ENCODE assay signal across 15 mouse cellular contexts in the genomic region with DNA sequence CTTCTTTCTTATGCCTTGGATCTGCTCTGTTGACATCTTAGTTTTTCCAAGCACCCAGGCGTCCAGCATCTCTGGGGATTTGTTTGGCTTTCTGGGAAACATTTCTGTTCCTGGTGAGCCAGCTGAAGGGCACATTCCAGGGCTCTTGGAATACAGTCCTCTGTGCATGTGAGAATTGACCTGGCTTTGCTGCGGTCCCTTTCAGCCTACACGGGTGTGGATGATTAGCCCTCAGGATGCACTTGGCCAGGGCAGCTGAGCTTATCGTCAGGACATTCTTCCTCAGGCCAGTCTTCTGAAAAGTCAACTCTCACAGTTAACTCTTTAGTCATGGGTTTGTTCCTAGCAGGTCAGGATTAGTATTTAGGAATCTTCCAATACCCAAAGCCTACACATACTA.
DNase-seq lines count a peak whose midpoint lies in the region; ATAC-seq and TF ChIP-seq lines count a peak whose summit lies in the region.
"Had no signal": no experiment of that assay in that cellular context is flagged by ENCODE, and none has a peak within 500 bp of the region (broad histone marks: within the 10 kb centered on the region; RNA-seq: fewer than 3 reads in every experiment).

No protein-coding gene starts in this region.

- no peaks in the 10 kb centered on the region for H3K9me3 ChIP-seq in lung, embryonic 14.5 days (ENCODE audit: low read depth, low read length)
- H3K9me3 ChIP-seq in heart, embryonic 13.5 days = no peaks in the 10 kb centered on the region
- no peaks in the 10 kb centered on the region for H3K9me3 ChIP-seq in liver, embryonic 11.5 days (ENCODE audit: control insufficient read depth, low read length)
- no peaks in the 10 kb centered on the region for H3K9me3 ChIP-seq in midbrain, postnatal 0 days (ENCODE audit: low read length)
- H3K9me3 ChIP-seq: embryonic facial prominence, embryonic 10.5 days had no signal

- DNase-seq in lung, embryonic 14.5 days = no peak
- DNase-seq in lung, postnatal 36 days = no peak
- DNase-seq in liver, embryonic 11.5 days (ENCODE audit: low spot score) = no peak
- no peak for DNase-seq in urinary bladder, postnatal 10 days (ENCODE audit: low spot score)
- DNase-seq in midbrain, postnatal 0 days (ENCODE audit: low spot score) = no peak
- DNase-seq: cerebellum, postnatal 36 days; kidney, adult 8-10 months; kidney, postnatal 4 days; lung, adult 2 months; right cerebral cortex, postnatal 25 days had no signal

- peaks cover 13% of the 10 kb centered on the region for H3K4me1 ChIP-seq in lung, embryonic 14.5 days (ENCODE audit: insufficient read depth)
- peaks cover 96% of the 10 kb centered on the region for H3K4me1 ChIP-seq in heart, embryonic 13.5 days
- H3K4me1 ChIP-seq in liver, embryonic 11.5 days (replicated peaks; ENCODE audit: control insufficient read depth, insufficient read depth, low read length) = peaks cover 56% of the 10 kb centered on the region
- H3K4me1 ChIP-seq in midbrain, postnatal 0 days (ENCODE audit: insufficient read depth, low read length) = no peaks in the 10 kb centered on the region

- no peak overlapping the region for H3K9ac ChIP-seq in lung, embryonic 14.5 days
- H3K9ac ChIP-seq in heart, embryonic 13.5 days = peak overlapping the region; percentile 8; the same call in 1 of the 2 replicates
- H3K9ac ChIP-seq in liver, embryonic 11.5 days (ENCODE audit: low read depth, low read length) = peak overlapping the region; percentile 41; the same call in 1 of the 2 replicates
- H3K9ac ChIP-seq in midbrain, postnatal 0 days (replicated peaks; ENCODE audit: low read length, poor library complexity, severe bottlenecking) = no peak overlapping the region

- 17% methylated on average over 4 of the region's 4 CpGs for WGBS in lung, embryonic 14.5 days
- WGBS in heart, embryonic 13.5 days = 5% methylated on average over 4 of the region's 4 CpGs
- 40% methylated on average over 4 of the region's 4 CpGs for WGBS in liver, embryonic 11.5 days
- 51% methylated on average over 4 of the region's 4 CpGs for WGBS in midbrain, postnatal 0 days

- TF ChIP-seq CTCF in lung, embryonic 14.5 days (IDR thresholded peaks at IDR 0.05; ENCODE audit: low read depth) = no peak
- no peak for TF ChIP-seq CTCF in midbrain, postnatal 0 days (IDR thresholded peaks at IDR 0.05)

- no peak overlapping the region for H3K4me3 ChIP-seq in lung, embryonic 14.5 days (ENCODE audit: low read depth, low read length)
- H3K4me3 ChIP-seq in heart, embryonic 13.5 days = 0 out of 2 replicates have a peak overlapping the region, but pooled peaks have one; percentile 2
- no peak overlapping the region for H3K4me3 ChIP-seq in liver, embryonic 11.5 days (ENCODE audit: low read depth, low read length)
- H3K4me3 ChIP-seq in midbrain, postnatal 0 days (ENCODE audit: low read depth, low read length) = no peak overlapping the region
- H3K4me3 ChIP-seq: embryonic facial prominence, embryonic 10.5 days had no signal

- peak overlapping the region; percentile 60; the same call in 1 of the 2 replicates for H3K27ac ChIP-seq in lung, embryonic 14.5 days (ENCODE audit: low read depth)
- H3K27ac ChIP-seq in heart, embryonic 13.5 days (replicated peaks) = peak overlapping the region; percentile 83
- peak overlapping the region; percentile 82 for H3K27ac ChIP-seq in liver, embryonic 11.5 days (ENCODE audit: low read depth, low read length)
- no peak overlapping the region for H3K27ac ChIP-seq in midbrain, postnatal 0 days (ENCODE audit: low read depth, low read length)
- H3K27ac ChIP-seq: embryonic facial prominence, embryonic 10.5 days; hindbrain, postnatal 0 days had no signal

- no peaks in the 10 kb centered on the region for H3K27me3 ChIP-seq in lung, embryonic 14.5 days (ENCODE audit: insufficient read depth, low read length)
- H3K27me3 ChIP-seq in heart, embryonic 13.5 days (replicated peaks) = no peaks in the 10 kb centered on the region
- H3K27me3 ChIP-seq in liver, embryonic 11.5 days (replicated peaks; ENCODE audit: control insufficient read depth, insufficient read depth, low read length) = no peaks in the 10 kb centered on the region
- H3K27me3 ChIP-seq in midbrain, postnatal 0 days (ENCODE audit: insufficient read depth, low read length) = no peaks in the 10 kb centered on the region

- H3K4me2 ChIP-seq in lung, embryonic 14.5 days = no peak overlapping the region
- peak overlapping the region; percentile 52 for H3K4me2 ChIP-seq in heart, embryonic 13.5 days
- peak overlapping the region; percentile 57 for H3K4me2 ChIP-seq in liver, embryonic 11.5 days
- no peak overlapping the region for H3K4me2 ChIP-seq in midbrain, postnatal 0 days (ENCODE audit: low read depth, low read length, poor library complexity, severe bottlenecking)

- no peak for ATAC-seq in lung, embryonic 14.5 days (ENCODE audit: insufficient read depth)
- no peak for ATAC-seq in heart, embryonic 13.5 days (ENCODE audit: extremely low read depth, insufficient number of reproducible peaks, low FRiP score, low TSS enrichment)
- ATAC-seq in liver, embryonic 11.5 days (replicated peaks; ENCODE audit: low FRiP score) = no peak
- no peak for ATAC-seq in megakaryocyte-erythroid progenitor cell, adult 5-6 weeks (replicated peaks; ENCODE audit: low FRiP score, low TSS enrichment, poor library complexity, severe bottlenecking)
- no peak for ATAC-seq in midbrain, postnatal 0 days (ENCODE audit: low FRiP score)
- ATAC-seq: hindbrain, postnatal 0 days; midbrain, embryonic 16.5 days had no signal

- H3K36me3 ChIP-seq in lung, embryonic 14.5 days (ENCODE audit: insufficient read depth) = 0 out of 2 replicates have a peak, but pooled peaks cover 3% of the 10 kb centered on the region
- no peaks in the 10 kb centered on the region for H3K36me3 ChIP-seq in heart, embryonic 13.5 days
- H3K36me3 ChIP-seq in liver, embryonic 11.5 days (ENCODE audit: control insufficient read depth, insufficient read depth, low read length) = no peaks in the 10 kb centered on the region
- H3K36me3 ChIP-seq in midbrain, postnatal 0 days (ENCODE audit: insufficient read depth, low read length) = no peaks in the 10 kb centered on the region
- H3K36me3 ChIP-seq: embryonic facial prominence, embryonic 10.5 days had no signal

Comparison
In these comparisons a context has a peak if more than half of its experiments do, and no peak if none do; other contexts are left out.
1. H3K4me2 ChIP-seq: peak in heart, embryonic 13.5 days (single experiment) and liver, embryonic 11.5 days (single experiment); none in lung, embryonic 14.5 days (single experiment) and midbrain, postnatal 0 days (single experiment).
2. H3K9ac ChIP-seq: peak in heart, embryonic 13.5 days (single experiment) and liver, embryonic 11.5 days (single experiment); none in lung, embryonic 14.5 days (single experiment) and midbrain, postnatal 0 days (single experiment).